Mouse (Mus musculus): Measurements from ENCODE around the gene Dvl1. TPM values are rescaled to one million over a fixed set of nuclear protein-coding genes. Genes with fewer than 3 reads are reported as not detected.

The Dvl1 gene
- total RNA-seq, 1 experiment = 49.8 TPM

DNA sequence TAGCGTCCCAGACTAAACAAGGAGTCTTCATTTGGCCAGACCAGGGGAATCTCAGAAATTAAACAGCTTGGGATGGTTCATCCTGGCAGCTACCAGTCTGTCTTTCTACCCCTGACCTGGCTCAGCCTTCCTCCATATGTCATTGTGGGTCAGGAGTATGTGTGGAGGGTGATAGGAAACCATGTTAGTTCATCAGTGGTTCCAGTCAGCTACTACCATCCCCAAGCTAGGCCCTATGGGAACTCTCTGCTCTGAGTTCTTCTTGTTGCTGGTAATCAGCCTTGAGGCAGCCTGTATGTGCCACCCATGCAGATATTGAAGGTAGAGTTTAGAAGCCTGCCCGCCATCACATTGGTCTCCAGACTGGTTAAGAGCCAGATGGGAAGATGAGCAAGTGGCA, 51.1 kb downstream of the Dvl1 start:
- Histone ChIP-seq H3K4me1 (ENCODE audit: control insufficient read depth in 2 of 2, insufficient read depth in 2 of 2, low read length in 2 of 2, poor library complexity in 1 of 2) (peaks cover 8 to 13% of the 10 kb centered on the region in 2 experiments), H3K9me3 (ENCODE audit: control insufficient read depth, insufficient read depth, low read depth, low read length) (no peaks in the 10 kb centered on the region), H3K4me3 (ENCODE audit: insufficient read depth in 1 of 2, low read depth in 1 of 2, low read length in 2 of 2, poor library complexity in 1 of 2, severe bottlenecking in 1 of 2) (no peak overlapping the region), H3K36me3 (ENCODE audit: control insufficient read depth, insufficient read depth, low read length, poor library complexity, severe bottlenecking) (peaks cover 32% of the 10 kb centered on the region), H3K27ac (ENCODE audit: insufficient read depth, low read depth, low read length, poor library complexity, severe bottlenecking) (no peak overlapping the region), H3K9ac (ENCODE audit: insufficient read depth, low read depth, low read length, poor library complexity, severe bottlenecking) (no peak overlapping the region)
- no peak for TF ChIP-seq ZNF384 (IDR thresholded peaks at IDR 0.05; ENCODE audit: low read depth, low read length)
- TF ChIP-seq HCFC1 (IDR thresholded peaks at IDR 0.05; ENCODE audit: borderline replicate concordance, insufficient read depth, low read length) = no peak
- TF ChIP-seq MAFK (IDR thresholded peaks at IDR 0.05; ENCODE audit: insufficient read depth, low read depth, low read length) = no peak
- TF ChIP-seq CHD2 (IDR thresholded peaks at IDR 0.05; ENCODE audit: low read depth, low read length) = no peak
- no peak for TF ChIP-seq ZC3H11A (IDR thresholded peaks at IDR 0.05; ENCODE audit: borderline replicate concordance, low read depth, low read length)
- DNase-seq (ENCODE audit: low read depth, low spot score) = no peak
- in situ Hi-C loops (cut with MboI; ENCODE audit: low sequenced_read_pairs in 2 of 2, unreplicated experiment in 2 of 2) = no loop called here

DNA sequence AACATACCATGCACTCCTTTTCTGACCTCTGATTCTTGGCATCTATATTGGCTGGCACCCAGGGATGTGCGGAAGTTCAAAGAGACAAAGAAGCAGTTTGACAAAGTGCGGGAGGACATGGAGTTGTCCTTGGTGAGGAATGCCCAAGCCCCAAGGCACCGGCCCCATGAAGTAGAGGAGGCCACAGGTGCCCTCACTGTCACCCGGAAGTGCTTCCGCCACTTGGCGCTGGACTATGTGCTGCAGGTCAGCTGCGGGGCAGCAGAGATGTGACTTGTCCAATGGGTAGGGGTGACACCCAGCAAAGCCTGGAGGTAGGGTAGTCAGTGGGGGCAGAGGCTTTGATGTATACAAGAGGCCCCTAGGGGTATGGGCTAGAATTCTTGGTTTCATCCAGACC, 52.2 kb downstream of the Dvl1 start:
- H3K27ac ChIP-seq (ENCODE audit: insufficient read depth, low read depth, low read length, poor library complexity, severe bottlenecking) = no peak overlapping the region
- H3K36me3 ChIP-seq (ENCODE audit: control insufficient read depth, insufficient read depth, low read length, poor library complexity, severe bottlenecking) = peaks cover 32% of the 10 kb centered on the region
- H3K9ac ChIP-seq (ENCODE audit: insufficient read depth, low read depth, low read length, poor library complexity, severe bottlenecking) = no peak overlapping the region
- H3K4me3 ChIP-seq (ENCODE audit: insufficient read depth in 1 of 2, low read depth in 1 of 2, low read length in 2 of 2, poor library complexity in 1 of 2, severe bottlenecking in 1 of 2) = no peak overlapping the region
- H3K4me1 ChIP-seq (ENCODE audit: control insufficient read depth in 2 of 2, insufficient read depth in 2 of 2, low read length in 2 of 2, poor library complexity in 1 of 2) = peaks cover 0 to 6% of the 10 kb centered on the region in 2 experiments; a peak in 2 of 4 replicates
- TF ChIP-seq MAFK (IDR thresholded peaks at IDR 0.05; ENCODE audit: insufficient read depth, low read depth, low read length) (no peak), HCFC1 (IDR thresholded peaks at IDR 0.05; ENCODE audit: borderline replicate concordance, insufficient read depth, low read length) (no peak), CHD2 (IDR thresholded peaks at IDR 0.05; ENCODE audit: low read depth, low read length) (no peak), ZC3H11A (IDR thresholded peaks at IDR 0.05; ENCODE audit: borderline replicate concordance, low read depth, low read length) (no peak), ZNF384 (IDR thresholded peaks at IDR 0.05; ENCODE audit: low read depth, low read length) (no peak)
- no peaks in the 10 kb centered on the region for H3K9me3 ChIP-seq (ENCODE audit: control insufficient read depth, insufficient read depth, low read depth, low read length)
- no peak for DNase-seq (ENCODE audit: low read depth, low spot score)
- in situ Hi-C loops (cut with MboI; ENCODE audit: low sequenced_read_pairs in 2 of 2, unreplicated experiment in 2 of 2) = no loop called here

DNA sequence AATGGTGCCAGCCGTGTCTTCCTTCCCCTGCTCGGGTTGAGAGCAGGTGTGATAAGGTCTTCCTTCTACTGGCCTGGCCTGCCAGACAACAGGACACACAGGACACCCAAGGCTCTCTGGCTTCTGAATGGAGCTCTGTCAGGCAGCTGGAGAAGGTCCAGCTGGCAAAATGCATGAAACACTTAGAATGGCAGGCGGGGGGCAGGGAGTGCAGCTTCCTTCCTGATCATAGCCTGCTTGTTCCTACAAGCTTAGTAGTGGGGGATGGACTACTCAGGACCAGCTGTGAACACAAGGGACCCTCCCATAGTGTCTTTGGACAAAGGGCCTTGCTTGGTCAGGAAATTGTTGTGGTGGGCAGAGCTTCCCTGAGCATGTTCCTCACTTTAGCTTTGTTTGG, 54.0 kb downstream of the Dvl1 start:
- H3K9me3 ChIP-seq (ENCODE audit: control insufficient read depth, insufficient read depth, low read depth, low read length) = no peaks in the 10 kb centered on the region
- no peaks in the 10 kb centered on the region for H3K4me1 ChIP-seq (ENCODE audit: control insufficient read depth in 2 of 2, insufficient read depth in 2 of 2, low read length in 2 of 2, poor library complexity in 1 of 2)
- DNase-seq (ENCODE audit: low read depth, low spot score) = no peak
- H3K27ac ChIP-seq (ENCODE audit: insufficient read depth, low read depth, low read length, poor library complexity, severe bottlenecking) = no peak overlapping the region
- no peak overlapping the region for H3K4me3 ChIP-seq (ENCODE audit: insufficient read depth in 1 of 2, low read depth in 1 of 2, low read length in 2 of 2, poor library complexity in 1 of 2, severe bottlenecking in 1 of 2)
- H3K9ac ChIP-seq (ENCODE audit: insufficient read depth, low read depth, low read length, poor library complexity, severe bottlenecking) = no peak overlapping the region
- in situ Hi-C loops (cut with MboI; ENCODE audit: low sequenced_read_pairs in 2 of 2, unreplicated experiment in 2 of 2) = no loop called here
- TF ChIP-seq MAFK (IDR thresholded peaks at IDR 0.05; ENCODE audit: insufficient read depth, low read depth, low read length) = no peak
- TF ChIP-seq ZC3H11A (IDR thresholded peaks at IDR 0.05; ENCODE audit: borderline replicate concordance, low read depth, low read length) = no peak
- no peak for TF ChIP-seq CHD2 (IDR thresholded peaks at IDR 0.05; ENCODE audit: low read depth, low read length)
- TF ChIP-seq ZNF384 (IDR thresholded peaks at IDR 0.05; ENCODE audit: low read depth, low read length) = no peak
- no peak for TF ChIP-seq HCFC1 (IDR thresholded peaks at IDR 0.05; ENCODE audit: borderline replicate concordance, insufficient read depth, low read length)
- peaks cover 35% of the 10 kb centered on the region for H3K36me3 ChIP-seq (ENCODE audit: control insufficient read depth, insufficient read depth, low read length, poor library complexity, severe bottlenecking)

DNA sequence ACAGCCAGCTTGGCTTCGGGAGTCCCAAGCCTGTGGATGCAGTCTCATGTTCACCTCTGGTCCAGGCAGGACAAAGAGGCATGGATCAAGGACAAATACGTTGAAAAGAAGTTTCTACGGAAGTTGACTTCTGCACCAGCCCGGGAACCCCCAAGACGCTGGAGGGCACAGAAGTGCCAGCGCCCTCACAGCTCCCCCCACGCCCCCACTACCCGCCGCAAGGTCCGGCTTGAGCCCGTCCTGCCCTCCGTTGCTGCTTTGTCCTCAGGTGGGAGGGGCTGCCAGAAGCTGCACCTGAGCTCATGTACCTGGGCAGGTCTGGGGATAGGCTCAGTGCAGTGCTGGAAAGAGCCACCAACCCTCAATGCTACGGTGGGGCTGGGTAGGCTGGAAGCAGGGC, 56.0 kb downstream of the Dvl1 start:
- Histone ChIP-seq H3K4me3 (ENCODE audit: insufficient read depth in 1 of 2, low read depth in 1 of 2, low read length in 2 of 2, poor library complexity in 1 of 2, severe bottlenecking in 1 of 2) (no peak overlapping the region), H3K9ac (ENCODE audit: insufficient read depth, low read depth, low read length, poor library complexity, severe bottlenecking) (no peak overlapping the region), H3K4me1 (ENCODE audit: control insufficient read depth in 2 of 2, insufficient read depth in 2 of 2, low read length in 2 of 2, poor library complexity in 1 of 2) (no peaks in the 10 kb centered on the region), H3K9me3 (ENCODE audit: control insufficient read depth, insufficient read depth, low read depth, low read length) (no peaks in the 10 kb centered on the region), H3K27ac (ENCODE audit: insufficient read depth, low read depth, low read length, poor library complexity, severe bottlenecking) (no peak overlapping the region), H3K36me3 (ENCODE audit: control insufficient read depth, insufficient read depth, low read length, poor library complexity, severe bottlenecking) (peaks cover 31% of the 10 kb centered on the region)
- in situ Hi-C loops (cut with MboI; ENCODE audit: low sequenced_read_pairs in 2 of 2, unreplicated experiment in 2 of 2) = no loop called here
- DNase-seq (ENCODE audit: low read depth, low spot score) = no peak
- TF ChIP-seq ZC3H11A (IDR thresholded peaks at IDR 0.05; ENCODE audit: borderline replicate concordance, low read depth, low read length) (no peak), HCFC1 (IDR thresholded peaks at IDR 0.05; ENCODE audit: borderline replicate concordance, insufficient read depth, low read length) (no peak), MAFK (IDR thresholded peaks at IDR 0.05; ENCODE audit: insufficient read depth, low read depth, low read length) (no peak), ZNF384 (IDR thresholded peaks at IDR 0.05; ENCODE audit: low read depth, low read length) (no peak), CHD2 (IDR thresholded peaks at IDR 0.05; ENCODE audit: low read depth, low read length) (no peak)

Data from ES-E14 (cell line).